Mouse (Mus musculus): Measurements from ENCODE around the gene Gm21170.
"Not testable (repeated sequence)": the region's sequence is repeated elsewhere in the genome, so short reads cannot be mapped to it uniquely, and the experiment has no call there.

The Gm21170 gene

DNA sequence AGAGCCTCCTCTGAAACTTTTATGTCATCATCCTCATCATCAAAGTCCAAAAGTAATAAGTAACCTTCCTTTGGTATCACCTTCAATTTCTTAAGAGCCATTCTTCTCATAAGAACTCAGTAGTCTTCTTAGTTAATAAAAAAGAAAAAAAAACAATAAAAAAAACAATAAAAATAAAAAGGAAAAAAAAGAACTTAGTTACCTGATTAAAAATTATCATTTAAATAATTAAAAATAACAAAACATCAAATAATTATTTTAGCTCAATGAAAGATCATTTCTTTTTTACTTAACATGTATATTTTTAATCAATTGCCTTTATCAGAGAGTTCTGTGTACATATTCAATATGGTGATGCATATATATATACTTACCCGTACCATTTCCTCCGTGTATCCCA, at the start of gene Gm21170:
TSS of gene Gm21170 (minus strand) at position 101 of the 400 bp plus-strand sequence.
- not testable (repeated sequence) for DNase-seq (ENCODE audit: low spot score in 2 of 2)

Measured in cerebellum, postnatal 4 days (tissue).